ENCODE assay signal across 9 mouse cellular contexts in genomic region chr8:122259351-122259750, GRCm38 (mm10). TPM values are rescaled to one million over a fixed set of nuclear protein-coding genes. Genes with fewer than 3 reads are reported as not detected.
DNase-seq lines count a peak whose midpoint lies in the region; TF ChIP-seq lines count a peak whose summit lies in the region.
"Had no signal": no experiment of that assay in that cellular context is flagged by ENCODE, and none has a peak within 500 bp of the region (broad histone marks: within the 10 kb centered on the region; RNA-seq: fewer than 3 reads in every experiment).

No protein-coding gene starts in this region.

- no peaks in the 10 kb centered on the region for H3K79me2 ChIP-seq in liver, adult 2 months (ENCODE audit: control insufficient read depth, insufficient read depth, low read length)

- 80% methylated on average over 2 of the region's 2 CpGs for WGBS in liver, adult 2 months

- no peak overlapping the region for H3K4me3 ChIP-seq in embryonic fibroblast, embryonic 13.5 days (ENCODE audit: insufficient read depth, low read length)
- H3K4me3 ChIP-seq in liver, adult 2 months (ENCODE audit: insufficient read depth, low read depth, low read length), result no peak overlapping the region
- H3K4me3 ChIP-seq: limb, embryonic 15.5 days had no signal

- no peaks in the 10 kb centered on the region for H3K4me1 ChIP-seq in embryonic fibroblast, embryonic 13.5 days (ENCODE audit: control insufficient read depth, insufficient read depth, low read length)
- no peaks in the 10 kb centered on the region for H3K4me1 ChIP-seq in liver, adult 2 months (ENCODE audit: control insufficient read depth, insufficient read depth, low read length)

- DNase-seq in layer of hippocampus, adult 11-12 months (ENCODE audit: low spot score), result peak; percentile 79
- no peak for DNase-seq in layer of hippocampus, adult 9-10 months (ENCODE audit: low spot score)
- peak; percentile 76 for DNase-seq in adrenal gland, postnatal 25 days
- DNase-seq in induced T-regulatory cell, adult 2 months (ENCODE audit: low read depth), result peak; percentile 77
- DNase-seq in liver, adult 2 months (ENCODE audit: extremely low read depth, low read depth, low spot score), result peak; percentile 29
- DNase-seq in ovary, postnatal 14 days (ENCODE audit: low spot score), result peak; percentile 79
- DNase-seq in urinary bladder, postnatal 25 days (ENCODE audit: low spot score), result peak; percentile 81

- no peak for TF ChIP-seq POLR2A in embryonic fibroblast, embryonic 13.5 days (IDR thresholded peaks at IDR 0.05; ENCODE audit: low read depth, low read length)
- TF ChIP-seq POLR2A in liver, adult 2 months (IDR thresholded peaks at IDR 0.05; ENCODE audit: extremely low read depth, insufficient read depth, low read length), result no peak

- no peaks in the 10 kb centered on the region for H3K27me3 ChIP-seq in liver, adult 2 months (ENCODE audit: control insufficient read depth, insufficient read depth, low read length)

- no peak overlapping the region for H3K9ac ChIP-seq in liver, adult 2 months (ENCODE audit: low read depth, low read length)

- TF ChIP-seq CTCF in embryonic fibroblast, embryonic 13.5 days (IDR thresholded peaks at IDR 0.05; ENCODE audit: borderline replicate concordance, insufficient read depth, low read length), result peak; percentile 94; the same call in 1 of the 2 replicates
- TF ChIP-seq CTCF in liver, adult 2 months (IDR thresholded peaks at IDR 0.05; ENCODE audit: low read depth, low read length), result peak; percentile 94

- no peak overlapping the region for H3K27ac ChIP-seq in embryonic fibroblast, embryonic 13.5 days (ENCODE audit: insufficient read depth, low read length)
- H3K27ac ChIP-seq in liver, adult 2 months (replicated peaks; ENCODE audit: insufficient read depth, low read depth, low read length), result no peak overlapping the region
- H3K27ac ChIP-seq: limb, embryonic 15.5 days had no signal

- H3K36me3 ChIP-seq in liver, adult 2 months (ENCODE audit: control insufficient read depth, insufficient read depth, low read length), result no peaks in the 10 kb centered on the region

RNA-seq across cellular contexts. Expression of gene Zfpm1, which starts 22.6 kb away (rescaled TPM):
- 17.8 and 22.4 TPM in 2 replicates for total RNA-seq in adrenal gland, postnatal 25 days (2021)
- 10.3 and 12.6 TPM in 2 replicates for polyA plus RNA-seq in embryonic fibroblast, embryonic 13.5 days (2011; ENCODE audit: insufficient read length, low read depth, missing spikeins)
- 7.9 and 8.4 TPM in 2 replicates for total RNA-seq in liver, adult 2 months (2014; rRNA removed)
- polyA plus RNA-seq in liver, adult 2 months (2012; rRNA removed), result 56.5 and 67.5 TPM in 2 replicates
